Mouse (Mus musculus) right cerebral cortex, postnatal 4 days (tissue): ENCODE results near the gene Gm10188.

Experiments used
- DNase-seq: peaks from one replicate; pipeline ENCODE4 v3.0.0-alpha.2; 2022

Gene Gm10188

DNA sequence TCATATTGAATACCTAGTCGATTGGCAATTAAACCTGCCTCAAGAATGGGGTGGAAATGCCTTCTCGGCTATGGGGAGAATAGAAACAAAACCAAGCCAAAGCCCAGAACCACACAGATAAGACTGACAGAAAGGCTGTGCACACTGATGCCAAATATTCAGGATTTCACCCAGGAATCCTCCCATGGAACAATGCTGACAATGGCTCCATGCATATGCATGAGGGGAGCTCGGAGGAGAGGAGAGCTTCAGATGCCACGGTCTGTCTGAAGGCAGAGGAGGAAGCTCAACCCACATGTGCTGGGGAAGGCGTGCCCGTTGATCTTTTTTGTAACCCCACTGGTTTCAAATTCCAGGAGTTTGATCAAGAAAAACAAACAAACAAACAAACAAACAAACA lies 7.4 kb downstream of the Gm10188 start:
- DNase-seq = no peak

DNA sequence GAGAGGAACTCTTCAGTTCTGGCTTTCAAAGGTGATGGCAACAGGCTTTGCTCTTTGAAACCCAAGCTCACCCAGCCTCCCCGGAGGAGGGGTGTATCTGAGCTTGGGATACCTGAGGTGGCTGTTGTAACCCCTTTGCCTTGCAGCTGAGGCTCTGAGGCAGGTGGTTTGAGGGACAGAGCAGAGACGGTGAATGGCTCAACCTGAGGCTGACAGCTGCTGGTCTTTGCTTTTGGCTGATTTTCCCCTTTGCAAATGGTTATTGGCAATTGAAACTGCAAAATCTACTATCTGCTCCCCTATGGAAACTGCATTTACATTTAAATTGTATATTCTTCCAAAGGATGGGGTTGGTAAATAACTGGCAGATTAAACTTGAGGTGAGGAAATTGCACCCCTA lies 7.9 kb downstream of the Gm10188 start:
- no peak for DNase-seq

DNA sequence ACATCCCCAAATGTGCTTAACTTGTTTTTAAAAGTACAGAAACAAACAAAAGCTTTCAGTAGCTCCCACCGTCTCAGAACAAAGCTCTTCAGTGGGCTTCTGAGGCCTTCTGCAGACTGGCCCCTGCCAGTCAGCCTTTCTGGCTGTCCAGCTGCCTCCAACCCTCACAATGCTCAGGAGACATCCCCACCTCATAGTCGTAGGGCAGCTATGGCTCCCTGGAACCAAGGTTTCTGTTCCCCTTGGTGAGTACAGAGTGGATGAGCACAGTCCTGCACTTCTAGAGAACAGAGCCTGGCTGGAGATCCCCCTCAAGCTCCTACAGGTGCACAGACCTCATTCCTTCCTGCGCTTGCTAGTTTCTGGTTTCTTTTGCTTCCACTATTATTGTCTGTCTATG lies 13.3 kb downstream of the Gm10188 start:
- DNase-seq = no peak

DNA sequence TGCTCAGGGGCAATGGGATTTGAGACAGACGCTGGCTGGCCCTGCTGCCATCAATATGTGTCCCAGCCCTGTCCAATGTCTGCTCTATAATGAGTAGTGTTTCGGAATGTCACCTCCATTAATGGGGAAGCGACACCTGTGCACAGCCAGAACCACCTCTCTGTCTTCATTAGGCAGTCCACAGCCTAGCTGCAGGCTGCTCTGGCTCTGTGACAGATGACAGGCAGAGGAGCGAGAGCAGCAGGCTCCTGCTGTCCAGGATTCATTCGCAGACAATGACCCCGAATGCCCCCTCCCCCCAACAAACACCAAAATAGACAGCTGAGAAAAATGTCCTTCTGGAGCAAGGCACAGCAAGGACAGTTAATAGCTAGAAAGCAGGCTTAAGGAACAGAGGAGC lies 16.5 kb downstream of the Gm10188 start:
- no peak for DNase-seq

DNA sequence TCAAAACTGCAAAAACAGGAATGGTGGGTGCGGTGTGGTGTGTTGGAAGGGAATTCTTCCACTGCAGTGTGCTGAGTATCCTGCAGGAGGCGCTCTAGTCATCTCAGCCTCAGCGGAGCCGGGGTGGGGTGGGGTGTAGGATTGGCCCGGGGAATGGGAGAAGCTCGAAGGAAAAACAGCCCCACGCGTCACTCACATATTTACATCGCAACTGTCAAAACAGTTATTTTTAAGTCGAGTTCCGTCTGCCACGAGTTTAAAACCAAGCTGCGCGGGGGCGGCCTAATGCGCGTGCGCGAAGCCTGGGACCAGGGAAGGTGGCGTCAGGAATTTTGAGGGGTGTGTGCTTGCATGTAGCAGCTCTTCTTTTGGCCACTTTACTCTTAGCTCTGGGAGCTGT lies 17.3 kb downstream of the Gm10188 start:
- DNase-seq = peak; percentile 91

DNA sequence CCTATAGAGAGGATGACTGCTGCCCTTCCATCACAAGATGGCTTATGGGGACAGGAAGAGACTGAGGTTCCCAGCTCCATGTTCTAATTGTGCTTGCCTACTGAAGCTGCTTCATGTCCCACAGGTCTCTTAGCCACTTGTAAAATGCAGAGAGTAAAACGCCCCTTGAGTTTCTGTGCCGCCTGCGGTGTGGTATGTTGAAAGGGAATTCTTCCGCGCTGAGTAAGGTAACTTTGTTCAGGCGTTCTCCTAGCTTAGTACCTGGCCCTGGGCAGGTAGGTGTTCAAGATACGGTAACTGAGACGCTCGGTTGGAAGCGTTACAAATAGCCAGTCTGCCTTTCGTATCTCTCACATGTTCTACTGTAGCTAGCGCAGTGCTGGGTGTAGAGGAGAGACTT lies 17.9 kb downstream of the Gm10188 start:
- no peak for DNase-seq

DNA sequence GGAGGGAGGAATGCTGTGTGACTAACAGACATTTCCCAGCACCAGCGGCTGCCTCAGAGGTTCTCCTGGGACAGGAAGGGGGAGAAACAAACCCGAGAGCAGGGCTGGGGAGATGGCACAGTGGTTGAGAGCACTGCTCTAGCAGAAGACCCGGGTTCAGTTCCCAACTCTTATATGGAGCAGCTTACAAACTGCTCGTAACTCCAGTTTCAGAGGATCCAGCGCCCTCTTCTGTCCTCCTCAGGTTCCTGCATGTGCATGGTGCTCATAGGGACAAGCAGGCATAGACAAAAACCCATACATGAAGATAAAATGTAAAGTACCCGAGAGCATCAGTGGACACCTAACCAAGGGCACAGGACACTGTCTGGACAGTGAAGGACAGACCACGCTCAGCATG lies 18.6 kb downstream of the Gm10188 start:
- no peak for DNase-seq

DNA sequence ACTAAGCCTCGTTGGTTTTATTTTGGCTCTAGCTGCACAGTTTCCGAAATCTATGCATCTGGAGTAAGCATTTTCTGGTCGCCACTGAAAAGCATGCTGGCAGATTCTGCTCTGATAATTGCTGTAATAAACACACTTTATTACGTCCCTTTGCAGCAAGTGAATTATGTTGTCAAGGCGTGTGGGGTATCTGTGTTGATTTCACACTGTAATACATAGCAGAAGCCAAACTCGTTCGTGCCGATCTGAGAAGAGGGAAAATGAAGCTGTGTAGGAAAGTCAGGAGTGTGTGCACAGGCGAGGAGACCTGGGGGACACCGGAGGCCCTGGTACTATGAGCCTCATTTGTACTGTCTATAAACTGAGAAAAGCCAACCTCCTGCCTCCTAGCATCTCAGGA lies 20.2 kb downstream of the Gm10188 start:
- DNase-seq = no peak

DNA sequence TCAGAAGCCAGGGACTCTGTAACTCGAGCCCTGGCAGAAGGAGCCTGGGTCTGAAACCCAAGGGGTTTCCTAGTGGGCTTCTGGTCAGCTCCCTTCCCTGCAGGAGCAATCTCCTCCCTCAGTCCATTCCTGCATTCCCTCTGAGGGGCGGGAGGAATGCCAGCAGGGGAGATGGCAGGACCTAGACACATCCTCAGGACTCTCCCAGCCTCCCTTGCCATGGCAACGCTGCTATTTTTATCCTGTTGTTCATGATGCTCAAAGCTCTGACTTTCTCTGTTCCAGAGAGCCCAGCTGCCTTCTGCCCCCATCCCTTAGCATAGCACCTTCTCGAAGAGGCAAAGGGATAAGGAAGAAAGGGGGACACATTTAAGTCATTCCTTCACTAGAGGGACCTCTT lies 21.4 kb downstream of the Gm10188 start:
- peak; percentile 63 for DNase-seq

DNA sequence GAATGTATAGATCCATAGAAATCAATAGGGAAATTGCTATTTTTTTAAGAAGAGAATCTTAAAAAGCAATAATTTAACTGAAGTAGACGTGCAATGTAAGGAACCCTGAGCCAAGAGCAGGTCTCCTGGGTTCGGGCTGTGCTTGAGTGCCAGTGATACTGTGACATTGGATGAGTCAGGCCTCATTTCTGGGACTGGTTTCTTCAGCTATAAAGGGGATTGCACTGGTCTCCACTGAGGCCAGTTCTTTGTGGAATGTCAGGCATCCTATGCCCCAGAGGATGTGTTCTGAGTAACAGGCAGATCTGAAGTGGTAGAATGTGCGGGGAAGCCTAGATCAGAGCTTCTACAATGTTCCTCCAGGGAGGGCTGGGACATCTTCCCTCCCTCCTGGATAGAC lies 22.7 kb downstream of the Gm10188 start:
- no peak for DNase-seq

DNA sequence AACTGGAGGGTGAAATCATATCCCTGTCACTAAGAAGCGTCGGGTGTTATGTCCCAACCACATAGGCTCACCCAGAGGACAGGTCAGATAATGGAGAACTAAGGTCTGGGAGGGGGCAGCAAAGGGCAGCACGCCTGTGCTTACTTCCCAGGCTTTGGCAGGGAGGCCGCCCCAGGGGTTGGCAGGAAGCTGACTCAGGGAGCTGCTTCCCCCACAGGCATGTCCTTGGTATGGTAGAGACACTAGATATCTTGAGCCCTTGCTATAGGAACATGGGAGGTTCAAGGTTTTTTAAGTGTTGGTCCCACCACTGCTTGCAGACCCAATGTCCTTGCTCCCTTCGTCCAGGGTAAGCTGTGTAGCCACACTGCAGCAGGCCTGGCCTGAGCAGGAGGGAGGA lies 23.6 kb downstream of the Gm10188 start:
- no peak for DNase-seq

DNA sequence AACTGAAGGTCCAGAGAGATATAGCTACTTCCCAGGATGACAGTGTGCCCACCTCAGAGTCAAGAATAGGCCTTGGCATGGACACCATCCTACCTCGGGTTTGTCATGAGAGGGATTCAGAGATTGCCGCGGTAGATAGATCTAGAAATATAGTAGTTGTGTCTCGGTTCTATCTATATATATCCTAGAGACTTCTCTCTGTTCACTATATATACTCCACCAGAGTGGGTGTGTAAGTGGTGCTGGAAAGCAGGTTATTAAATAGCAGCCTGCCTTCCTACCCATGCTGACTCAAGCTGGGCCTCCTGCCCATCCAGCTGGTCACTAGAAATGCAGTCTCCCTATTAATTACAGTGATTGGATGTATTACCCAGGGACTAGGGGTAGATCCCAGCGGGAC lies 26.8 kb downstream of the Gm10188 start:
- no peak for DNase-seq

DNA sequence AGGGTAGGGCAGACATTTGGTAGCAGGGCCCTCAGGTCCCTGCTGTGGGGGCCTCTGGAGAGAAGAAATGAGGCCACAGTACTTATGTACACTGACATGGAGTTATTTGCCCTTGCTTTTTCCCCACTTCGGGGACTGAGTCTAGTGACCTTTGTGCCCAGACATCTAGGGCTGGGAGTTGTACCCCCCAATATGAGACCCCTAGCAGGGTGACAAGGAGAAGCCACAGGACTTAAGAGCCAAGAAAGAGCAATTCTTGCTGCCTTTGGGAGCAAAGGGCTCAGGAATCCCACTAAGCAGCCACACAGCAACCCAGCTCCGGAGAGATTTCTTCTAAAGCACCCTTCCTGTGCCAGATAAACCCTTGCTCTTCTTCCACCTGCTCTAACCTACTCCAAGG lies 27.6 kb downstream of the Gm10188 start:
- DNase-seq = no peak

DNA sequence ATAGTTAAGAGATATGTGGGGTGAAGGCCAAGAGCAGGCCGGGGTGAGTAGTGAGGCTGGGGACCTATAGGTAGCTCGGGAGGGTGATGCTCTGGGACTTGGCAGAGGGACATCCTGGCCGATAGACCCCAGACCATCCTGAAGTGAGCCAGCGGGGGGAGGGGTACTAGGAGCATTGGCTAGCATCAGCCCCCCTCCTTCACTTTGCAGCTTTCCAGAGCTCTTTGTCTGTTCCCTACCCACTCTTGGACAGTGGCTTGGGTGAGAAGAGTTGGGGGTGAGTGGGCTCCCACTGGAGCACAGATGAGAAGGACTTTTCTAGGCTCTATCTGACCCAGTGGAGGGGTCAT lies 28.1 kb downstream of the Gm10188 start:
- no peak for DNase-seq

DNA sequence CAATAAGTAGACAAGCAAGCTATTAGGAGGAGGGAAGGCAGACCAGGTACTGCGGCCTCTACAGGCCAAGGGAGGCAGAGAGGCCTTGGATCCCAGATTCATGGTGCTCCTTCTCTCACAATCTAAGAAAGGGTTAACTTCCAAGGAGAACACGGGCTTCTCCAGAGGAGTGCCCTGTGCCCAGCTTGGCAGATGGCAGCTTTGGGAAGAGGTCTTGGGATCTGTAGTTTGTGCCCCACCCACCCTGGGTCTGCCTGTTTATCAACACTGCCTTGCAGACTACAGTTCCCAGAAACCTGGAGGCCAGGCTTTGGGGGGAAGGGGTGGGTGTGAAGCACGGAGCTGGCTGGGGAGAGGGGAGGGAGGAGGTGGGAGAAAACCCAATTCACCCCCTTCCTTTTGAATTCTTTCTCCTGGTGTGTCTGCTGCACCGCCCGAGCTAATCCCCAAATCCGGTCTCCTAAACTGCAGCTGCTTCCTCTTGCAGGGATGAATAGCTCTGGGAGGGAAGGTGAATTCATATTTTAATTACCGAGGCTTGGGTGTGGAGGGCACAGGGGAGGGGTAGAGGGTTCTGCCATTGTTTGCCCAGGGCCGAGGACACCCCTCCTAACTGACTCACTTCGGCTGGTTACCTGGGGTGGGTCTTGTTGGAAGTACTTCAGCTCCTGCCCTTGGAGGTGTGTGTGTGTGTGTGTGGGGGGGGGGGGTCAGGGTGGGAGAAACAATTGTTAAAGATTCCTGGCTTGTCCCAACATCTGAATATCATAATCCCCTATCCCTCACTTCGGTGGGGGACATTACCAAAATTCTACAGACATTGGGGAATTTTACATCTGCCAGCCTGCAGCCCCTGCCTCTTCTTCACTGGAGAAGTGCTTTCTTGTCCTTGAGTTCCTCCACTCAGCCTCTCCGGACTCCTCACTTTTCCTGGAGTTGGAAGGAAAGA lies 28.7 kb downstream of the Gm10188 start:
- peak; percentile 71 for DNase-seq

DNA sequence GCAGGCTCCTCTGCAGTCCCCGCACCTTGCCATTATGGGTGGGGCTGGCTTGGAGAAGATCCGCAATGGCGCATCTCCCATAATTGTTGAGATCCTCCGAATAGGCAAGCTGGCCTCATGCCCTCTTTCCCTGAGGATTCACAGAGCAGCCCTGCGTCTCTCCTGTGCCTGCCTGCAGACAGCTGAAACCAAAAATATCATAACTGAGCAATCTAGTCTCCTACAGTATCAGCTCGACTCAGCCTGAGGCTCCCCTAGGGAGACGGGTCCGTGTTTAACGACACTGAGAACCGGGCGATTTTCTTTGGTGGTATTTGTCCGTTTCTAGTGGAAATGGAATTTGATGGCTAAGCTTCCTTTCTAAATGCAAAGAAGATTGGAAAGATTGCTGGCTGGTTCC lies 29.6 kb downstream of the Gm10188 start:
- DNase-seq = no peak

DNA sequence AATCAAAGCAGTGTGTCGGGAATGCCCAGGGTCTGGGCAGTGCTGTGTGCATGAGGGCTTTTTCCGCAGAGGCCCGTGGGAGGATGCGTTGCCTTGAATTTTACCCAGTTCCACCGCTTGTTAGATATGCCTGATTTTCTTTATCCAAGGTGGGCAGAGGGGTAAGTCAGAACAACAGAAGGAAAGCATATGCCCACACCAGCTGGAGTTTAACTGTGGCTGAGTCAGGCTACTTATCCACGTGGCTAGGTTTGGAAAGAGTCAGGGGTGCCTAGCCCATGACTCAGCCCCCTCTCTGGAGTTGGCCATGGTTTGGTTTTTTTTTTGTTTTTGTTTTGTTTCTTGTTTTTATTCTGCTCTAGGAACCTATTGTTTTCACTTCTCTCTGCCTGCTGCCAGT lies 30.3 kb downstream of the Gm10188 start:
- no peak for DNase-seq

DNA sequence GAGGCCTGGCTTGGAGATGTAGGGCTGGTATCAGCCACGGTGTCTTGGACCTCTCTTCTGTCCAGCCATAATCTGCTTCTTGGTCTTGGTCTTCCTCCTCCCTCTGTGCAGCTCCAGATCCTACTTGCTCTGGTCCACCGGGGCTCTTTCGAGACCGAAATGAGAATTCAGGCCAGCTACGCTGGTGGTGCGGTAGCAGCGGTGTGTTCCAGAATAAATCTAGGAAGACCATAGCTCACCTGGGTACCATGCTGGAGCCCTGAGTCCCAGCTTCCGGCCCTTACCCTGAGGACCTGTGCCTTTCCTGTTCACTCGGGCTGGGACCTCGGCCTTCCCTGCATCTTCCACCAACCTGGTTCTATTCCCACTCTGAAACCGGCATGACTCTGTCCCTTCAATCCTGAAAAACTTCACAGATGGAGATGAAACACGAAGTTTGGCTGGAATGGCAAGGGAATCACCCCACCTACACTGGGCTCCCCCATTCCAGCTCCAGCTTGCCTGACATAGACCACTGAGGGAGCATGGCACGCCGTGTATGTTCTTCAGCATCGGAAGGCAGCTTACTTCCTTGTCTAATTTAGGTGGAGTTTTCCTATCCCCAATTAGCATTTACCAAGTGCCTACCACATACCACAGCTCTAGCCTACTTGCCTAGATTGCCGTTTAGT lies 31.0 kb downstream of the Gm10188 start:
- no peak for DNase-seq

DNA sequence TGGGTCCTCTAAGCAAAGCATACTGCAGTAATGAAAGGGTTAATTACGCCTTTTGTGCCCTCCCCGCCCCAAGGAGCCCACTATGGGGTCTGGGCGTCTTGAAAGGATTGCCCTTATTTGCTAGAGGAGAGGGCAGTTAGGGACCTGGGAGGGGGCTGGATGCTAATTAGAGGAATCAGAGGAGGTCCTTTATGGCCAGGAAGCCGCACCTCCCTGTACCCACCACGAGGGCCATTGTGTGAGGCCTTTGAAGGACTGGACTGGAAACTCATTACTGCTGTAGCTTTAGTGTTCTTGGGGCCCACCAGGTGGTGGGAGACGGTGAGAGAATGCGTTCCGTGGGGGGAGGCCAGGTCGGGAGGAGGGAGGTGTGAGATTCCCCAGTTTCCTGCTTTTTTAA lies 31.9 kb downstream of the Gm10188 start:
- no peak for DNase-seq

DNA sequence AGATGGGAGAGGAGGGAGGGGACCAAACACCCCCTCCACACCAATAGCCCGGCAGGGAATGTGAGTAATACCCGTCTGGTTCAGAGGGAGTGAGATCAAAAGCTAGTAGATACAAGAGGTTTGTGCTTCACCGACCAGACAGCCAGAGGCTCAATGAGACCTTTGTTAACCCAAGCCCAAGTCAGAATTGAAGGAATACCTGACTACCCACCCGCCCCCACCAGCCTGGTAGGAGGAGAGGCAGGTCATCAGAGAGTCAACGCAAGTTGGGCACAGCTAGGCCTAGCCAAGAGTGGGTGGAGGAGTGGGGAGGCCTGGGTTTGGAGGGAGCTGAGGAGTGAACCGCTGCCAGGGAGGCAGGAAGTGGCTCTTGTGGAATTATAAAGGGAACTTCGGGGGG lies 33.2 kb downstream of the Gm10188 start:
- DNase-seq = no peak

DNA sequence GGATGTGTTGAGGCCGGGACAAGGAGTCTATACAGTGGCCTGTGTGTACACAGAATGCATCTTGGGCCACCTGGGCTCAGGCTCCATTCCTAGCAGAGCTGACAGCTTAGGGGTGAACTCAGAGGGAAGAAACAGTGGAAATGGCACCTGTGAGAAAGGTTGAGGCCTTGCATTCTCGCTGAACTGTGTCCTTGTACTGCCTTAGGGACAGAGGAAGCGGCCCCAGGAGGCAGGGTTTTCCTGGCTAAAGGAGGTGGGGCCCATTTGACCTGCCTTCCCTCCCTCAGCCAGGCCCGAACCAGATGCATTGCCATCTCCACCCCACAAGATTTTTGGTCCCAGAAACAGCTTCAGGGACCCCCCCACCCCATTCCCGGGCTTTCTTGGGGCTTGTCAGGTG lies 33.9 kb downstream of the Gm10188 start:
- DNase-seq = no peak

DNA sequence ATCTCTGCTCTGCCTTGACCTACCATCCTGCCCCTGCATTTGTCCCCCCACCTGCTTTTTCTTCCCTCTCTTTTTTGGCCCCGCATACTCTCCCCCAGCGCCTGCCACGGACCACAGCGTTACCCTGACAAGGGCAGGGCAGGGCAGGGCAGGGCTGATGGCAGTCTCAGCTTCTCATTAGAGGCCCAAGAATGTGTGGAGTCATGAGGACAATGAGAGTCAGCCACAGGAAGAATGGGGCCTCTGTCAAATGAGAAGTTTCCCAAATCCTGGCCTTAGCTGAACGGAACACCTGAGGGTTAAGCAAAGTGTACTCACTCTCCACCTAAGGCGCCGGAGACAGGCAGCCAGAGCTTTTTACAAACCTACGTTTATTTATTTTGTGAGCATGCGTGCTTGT lies 34.5 kb downstream of the Gm10188 start:
- no peak for DNase-seq

DNA sequence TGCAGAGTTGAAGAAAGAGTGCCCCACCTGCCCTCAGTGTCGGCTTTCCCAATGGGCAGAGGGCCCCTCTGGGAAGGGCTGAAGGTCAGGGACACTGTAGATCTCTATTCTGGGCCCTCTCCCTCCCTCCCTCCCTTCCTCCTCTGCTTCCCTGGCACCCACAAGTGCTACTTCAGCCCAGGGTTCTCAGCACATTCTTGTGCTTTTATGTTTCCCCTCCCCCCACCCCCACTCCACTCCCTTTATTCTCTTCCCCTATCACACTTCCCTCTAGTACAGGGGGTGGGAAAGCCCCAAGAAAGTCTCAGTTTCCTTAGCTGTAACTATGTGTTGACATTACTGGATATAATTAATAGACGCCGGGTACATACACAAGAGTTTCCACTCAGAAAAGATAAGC lies 34.9 kb downstream of the Gm10188 start:
- DNase-seq = no peak

DNA sequence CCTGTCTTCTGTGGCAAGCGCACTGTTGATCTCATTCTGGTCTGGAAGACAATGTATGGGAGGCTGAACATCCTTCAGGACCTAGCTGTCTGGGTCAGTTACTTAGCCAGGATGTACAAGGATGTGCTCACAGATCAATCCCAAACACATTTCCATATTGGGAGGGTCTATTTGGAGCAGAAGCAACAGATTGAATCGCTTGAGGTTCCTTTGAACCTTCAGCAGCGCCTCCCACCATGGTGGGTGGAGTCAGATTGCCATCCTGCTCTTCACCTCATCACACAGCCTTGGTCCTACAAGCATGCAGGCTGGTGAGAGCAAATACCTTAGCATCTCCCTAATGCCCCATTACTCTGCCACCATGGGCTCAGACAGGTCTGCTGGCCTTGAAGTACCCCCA lies 35.8 kb downstream of the Gm10188 start:
- DNase-seq = no peak
